Mouse (Mus musculus): ENCODE data around the gene Sec24d.

The Sec24d gene

GRCm38 (mm10) chr3:123395611-123396010 is 128.4 kb downstream of the Sec24d start:
- no peak for DNase-seq (ENCODE audit: low spot score in 2 of 2)

GRCm38 (mm10) chr3:123397562-123398481 is 130.6 kb downstream of the Sec24d start:
- no peak for DNase-seq (ENCODE audit: low spot score in 2 of 2)

DNA sequence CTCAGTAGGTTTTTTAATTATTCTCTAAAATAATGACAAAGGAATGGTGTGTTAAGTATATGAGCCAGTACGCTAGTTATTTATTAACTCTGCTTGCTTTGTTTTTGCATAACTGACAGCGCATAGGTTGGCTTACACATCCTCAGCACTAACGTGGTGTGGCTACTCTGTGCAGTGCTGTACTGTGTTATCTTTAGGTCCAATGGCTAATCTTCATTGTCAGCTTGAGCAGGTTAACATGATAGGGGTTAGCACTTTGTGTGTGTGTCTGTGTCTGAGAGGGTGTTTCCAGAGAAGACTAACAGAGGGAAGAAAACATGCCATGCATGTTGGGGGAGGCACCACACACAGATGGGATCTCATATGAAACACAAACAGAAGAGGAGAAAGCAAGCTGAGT is 137.7 kb downstream of the Sec24d start:
- DNase-seq (ENCODE audit: low spot score in 2 of 2), result no peak

- DNase-seq (ENCODE audit: low spot score in 2 of 2), result no peak
Observed at GRCm38 (mm10) chr3:123411821-123412578, 144.7 kb downstream of the Sec24d start.

DNA sequence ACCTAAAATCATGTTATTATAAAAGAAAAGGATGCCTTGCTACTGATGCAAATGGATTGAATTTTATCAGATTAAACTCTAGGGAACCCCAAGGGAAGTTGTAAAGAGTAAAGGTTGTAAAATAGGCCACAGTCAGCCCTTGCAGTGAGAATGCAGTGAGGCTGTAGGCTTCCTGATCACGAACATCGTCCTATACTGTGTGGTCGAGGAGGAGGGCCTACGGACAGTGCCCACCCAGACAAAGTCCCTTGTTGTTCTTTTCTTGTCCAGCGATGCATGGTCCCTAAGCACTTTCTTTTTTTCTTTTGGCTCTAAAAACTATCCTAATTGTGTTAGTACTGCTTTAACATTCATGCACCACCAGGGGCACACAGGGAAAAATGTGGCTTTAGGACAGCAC is 145.9 kb downstream of the Sec24d start:
- no peak for DNase-seq (ENCODE audit: low spot score in 2 of 2)

Data from frontal cortex, postnatal 25 days (tissue).